Mouse (Mus musculus) layer of hippocampus, adult 9-10 months (tissue): ENCODE measurements around the gene Dip2b.

ENCODE experiments used
- DNase-seq: peaks from one replicate; pipeline ENCODE4 v3.0.0; 2022; ENCODE audit warnings: low spot score

Dip2b gene

GRCm38 (mm10) chr15:100263246-100263905 lies 224.9 kb downstream of the Dip2b start:
- DNase-seq, result peak; percentile 16

GRCm38 (mm10) chr15:100265586-100266325 lies 227.3 kb downstream of the Dip2b start:
- DNase-seq, result no peak

GRCm38 (mm10) chr15:100268916-100269315 lies 230.5 kb downstream of the Dip2b start:
- DNase-seq, result no peak
